Comparison of ENCODE assay signal across 9 mouse cellular contexts in genomic region chr9:71210870-71211269, GRCm38 (mm10). TPM values are rescaled to one million over a fixed set of nuclear protein-coding genes. Genes with fewer than 3 reads are reported as not detected.
DNase-seq lines count a peak whose midpoint lies in the region; ATAC-seq lines count a peak whose summit lies in the region.
"Had no signal": no experiment of that assay in that cellular context is flagged by ENCODE, and none has a peak within 500 bp of the region (broad histone marks: within the 10 kb centered on the region; RNA-seq: fewer than 3 reads in every experiment).

No protein-coding gene starts in this region.

- no peaks in the 10 kb centered on the region for H3K9me3 ChIP-seq in forebrain, embryonic 11.5 days (ENCODE audit: control insufficient read depth, low read length)
- no peaks in the 10 kb centered on the region for H3K9me3 ChIP-seq in forebrain, embryonic 16.5 days (ENCODE audit: control insufficient read depth, low read length)
- H3K9me3 ChIP-seq in liver, embryonic 12.5 days (replicated peaks), result no peaks in the 10 kb centered on the region
- H3K9me3 ChIP-seq: heart, embryonic 15.5 days had no signal

- no peaks in the 10 kb centered on the region for H3K36me3 ChIP-seq in forebrain, embryonic 11.5 days (ENCODE audit: control insufficient read depth, insufficient read depth, low read length)
- no peaks in the 10 kb centered on the region for H3K36me3 ChIP-seq in forebrain, embryonic 16.5 days (ENCODE audit: control insufficient read depth, insufficient read depth)
- H3K36me3 ChIP-seq in liver, embryonic 12.5 days, result no peaks in the 10 kb centered on the region
- H3K36me3 ChIP-seq: heart, embryonic 15.5 days had no signal

- H3K4me2 ChIP-seq in forebrain, embryonic 11.5 days (ENCODE audit: low read depth, low read length, severe bottlenecking), result no peak overlapping the region
- no peak overlapping the region for H3K4me2 ChIP-seq in forebrain, embryonic 16.5 days (ENCODE audit: low read length)
- H3K4me2 ChIP-seq in liver, embryonic 12.5 days, result no peak overlapping the region
- H3K4me2 ChIP-seq: heart, embryonic 15.5 days had no signal

- peaks cover 7% of the 10 kb centered on the region for H3K4me1 ChIP-seq in forebrain, embryonic 11.5 days (replicated peaks; ENCODE audit: control insufficient read depth, insufficient read depth, low read length)
- H3K4me1 ChIP-seq in forebrain, embryonic 16.5 days (replicated peaks; ENCODE audit: control insufficient read depth, insufficient read depth, low read length), result peaks cover 8% of the 10 kb centered on the region
- peaks cover 7% of the 10 kb centered on the region; the same call in 1 of the 2 replicates for H3K4me1 ChIP-seq in liver, embryonic 12.5 days

- no peak for ATAC-seq in forebrain, embryonic 11.5 days (replicated peaks; ENCODE audit: low FRiP score)
- no peak for ATAC-seq in forebrain, embryonic 16.5 days
- no peak for ATAC-seq in liver, embryonic 12.5 days

- no peak overlapping the region for H3K27ac ChIP-seq in forebrain, embryonic 11.5 days (ENCODE audit: low read depth, low read length)
- no peak overlapping the region for H3K27ac ChIP-seq in forebrain, embryonic 16.5 days (ENCODE audit: low read length)
- H3K27ac ChIP-seq in liver, embryonic 12.5 days, result no peak overlapping the region
- H3K27ac ChIP-seq: heart, embryonic 15.5 days had no signal

- H3K27me3 ChIP-seq in forebrain, embryonic 11.5 days (ENCODE audit: control insufficient read depth, insufficient read depth, low read length), result peaks cover 26% of the 10 kb centered on the region
- H3K27me3 ChIP-seq in forebrain, embryonic 16.5 days (replicated peaks; ENCODE audit: control insufficient read depth, insufficient read depth, low read length), result peaks cover 29% of the 10 kb centered on the region
- peaks cover 46% of the 10 kb centered on the region for H3K27me3 ChIP-seq in liver, embryonic 12.5 days (replicated peaks)

- H3K4me3 ChIP-seq in forebrain, embryonic 11.5 days (ENCODE audit: low read depth, low read length), result no peak overlapping the region
- H3K4me3 ChIP-seq in forebrain, embryonic 16.5 days (replicated peaks; ENCODE audit: low read length), result no peak overlapping the region
- no peak overlapping the region for H3K4me3 ChIP-seq in liver, embryonic 12.5 days
- H3K4me3 ChIP-seq: heart, embryonic 15.5 days had no signal

- DNase-seq in forebrain, embryonic 11.5 days (ENCODE audit: low spot score), result peak; percentile 62
- peak; percentile 12 for DNase-seq in liver
- DNase-seq in Muller cell, postnatal 12 days (ENCODE audit: inconsistent ontology term), result peak; percentile 29
- peak; percentile 47 for DNase-seq in induced T-regulatory cell, adult 2 months (ENCODE audit: low read depth)
- DNase-seq in right cerebral cortex, postnatal 14 days, result peak; percentile 17
- DNase-seq in thymus, postnatal 14 days, result no peak

- H3K9ac ChIP-seq in forebrain, embryonic 11.5 days (ENCODE audit: low read length), result no peak overlapping the region
- H3K9ac ChIP-seq in forebrain, embryonic 16.5 days (replicated peaks; ENCODE audit: low read depth, low read length), result no peak overlapping the region
- H3K9ac ChIP-seq in liver, embryonic 12.5 days, result no peak overlapping the region
- H3K9ac ChIP-seq: heart, embryonic 15.5 days had no signal

- 10% methylated on average over 2 of the region's 2 CpGs for WGBS in forebrain, embryonic 11.5 days
- WGBS in forebrain, embryonic 16.5 days, result 2% methylated on average over 2 of the region's 2 CpGs
- 13% methylated on average over 2 of the region's 2 CpGs for WGBS in liver, embryonic 12.5 days (ENCODE audit: insufficient replicate concordance)

RNA-seq across cellular contexts. Expression of gene Aldh1a2, which starts 4.7 kb away (rescaled TPM):
- 1.2 and 1.6 TPM in 2 replicates for polyA plus RNA-seq in forebrain, embryonic 11.5 days (2014; fragmentation: Nextera tagmentation; extraction: Ambion mirVana)
- polyA plus RNA-seq in forebrain, embryonic 16.5 days (2015; fragmentation: Nextera tagmentation; extraction: Ambion mirVana), result 13.1 and 20.0 TPM in 2 replicates
- polyA plus RNA-seq in liver, embryonic 12.5 days (2016; fragmentation: Nextera tagmentation; extraction: Ambion mirVana), result 6.2 and 6.7 TPM in 2 replicates

RNA-seq across cellular contexts. Expression of gene Aqp9, which starts 42.4 kb away (rescaled TPM):
- 0.09 and 0.20 TPM in 2 replicates for polyA plus RNA-seq in forebrain, embryonic 11.5 days (2014; fragmentation: Nextera tagmentation; extraction: Ambion mirVana)
- polyA plus RNA-seq in forebrain, embryonic 16.5 days (2015; fragmentation: Nextera tagmentation; extraction: Ambion mirVana), result 0.67 and 1.2 TPM in 2 replicates
- 10.1 and 10.3 TPM in 2 replicates for polyA plus RNA-seq in liver, embryonic 12.5 days (2016; fragmentation: Nextera tagmentation; extraction: Ambion mirVana)
